Mouse (Mus musculus) hindbrain, embryonic 14.5 days (tissue): Measurements from ENCODE around the gene Tcf20. TPM values are rescaled to one million over a fixed set of nuclear protein-coding genes. Genes with fewer than 3 reads are reported as not detected.

Experiments
- ATAC-seq: fragments of 200-750 bp; cut with Nextera tagmentation; 2 replicates; pipeline ENCODE4 v1.8.0; 2017; ENCODE audit warnings: moderate number of reproducible peaks, mild to moderate bottlenecking, moderate TSS enrichment, moderate library complexity; ENCODE audit not compliant: low FRiP score
- DNase-seq: peaks from one replicate; pipeline ENCODE4 v3.0.0-alpha.2; 2015; ENCODE audit warnings: low spot score
- H3K27ac ChIP-seq: fragments of 300-500 bp; sonication (generic); 2 replicates; pipeline ENCODE4 v1.5.1; 2014; ENCODE audit warnings: mild to moderate bottlenecking, moderate library complexity
- H3K27me3 ChIP-seq: fragments of 300-500 bp; sonication (generic); 2 replicates; pipeline ENCODE4 v1.6.1; 2014; ENCODE audit warnings: mild to moderate bottlenecking, low read length, mixed read lengths; ENCODE audit not compliant: control insufficient read depth, insufficient read depth
- H3K36me3 ChIP-seq: fragments of 300-500 bp; sonication (generic); replicated peaks from 2 replicates; pipeline ENCODE4 v1.6.1; 2014; ENCODE audit not compliant: control insufficient read depth, insufficient read depth
- H3K4me1 ChIP-seq: fragments of 300-500 bp; sonication (generic); replicated peaks from 2 replicates; pipeline ENCODE4 v1.6.1; 2014; ENCODE audit warnings: antibody characterized with exemption, low read length, mixed read lengths; ENCODE audit not compliant: control insufficient read depth, insufficient read depth
- H3K4me2 ChIP-seq: fragments of 300-500 bp; sonication (generic); replicated peaks from 2 replicates; pipeline ENCODE4 v1.6.1; 2014; ENCODE audit warnings: mild to moderate bottlenecking, moderate library complexity
- H3K4me3 ChIP-seq: fragments of 300-500 bp; sonication (generic); replicated peaks from 2 replicates; pipeline ENCODE4 v1.5.1; 2014; ENCODE audit warnings: mild to moderate bottlenecking, low read length
- H3K9ac ChIP-seq: fragments of 300-500 bp; sonication (generic); 2 replicates; pipeline ENCODE4 v1.6.1; 2014
- H3K9me3 ChIP-seq: fragments of 300-500 bp; sonication (generic); 2 replicates; pipeline ENCODE4 v1.6.1; 2016; ENCODE audit warnings: low read length; ENCODE audit not compliant: control insufficient read depth
- WGBS: fragments of 180-500 bp; shearing (Covaris S2); extraction: QIAGEN DNeasy Blood & Tissue Kit; methylation state at CpG from one replicate; pipeline ENCODE4 v1.1.7; 2014; 5-methylcytosine and 5-hydroxymethylcytosine counted together
- polyA plus RNA-seq: library from polyadenylated mRNA; unstranded; fragments of >200 nt; fragmentation: Nextera tagmentation; extraction: Ambion mirVana; gene quantifications from 2 replicates; pipeline ENCODE4 v1.2.1, GENCODE M21; 2014

The Tcf20 gene
- polyA plus RNA-seq, 1 experiment from 2014 or later, result 14.0 TPM

- Histone ChIP-seq H3K4me2 (no peak overlapping the region), H3K27ac (no peak overlapping the region), H3K27me3 (no peaks in the 10 kb centered on the region), H3K4me3 (no peak overlapping the region), H3K9ac (no peak overlapping the region), H3K4me1 (peaks cover 49% of the 10 kb centered on the region), H3K9me3 (no peaks in the 10 kb centered on the region), H3K36me3 (no peaks in the 10 kb centered on the region)
- DNase-seq (no peak), ATAC-seq (no peak)
- 77% methylated on average over 6 of the region's 6 CpGs for WGBS
Observed at GRCm38 (mm10) chr15:82998811-82999221, 11.1 kb upstream of the Tcf20 start.

GRCm38 (mm10) chr15:82996431-82996830, 8.8 kb upstream of the Tcf20 start:
- H3K36me3 ChIP-seq, result no peaks in the 10 kb centered on the region
- no peak overlapping the region for H3K27ac ChIP-seq
- no peak overlapping the region for H3K9ac ChIP-seq
- H3K9me3 ChIP-seq, result no peaks in the 10 kb centered on the region
- ATAC-seq (no peak), DNase-seq (no peak)
- H3K4me2 ChIP-seq, result no peak overlapping the region
- no peak overlapping the region for H3K4me3 ChIP-seq
- H3K4me1 ChIP-seq, result peaks cover 41% of the 10 kb centered on the region
- no peaks in the 10 kb centered on the region for H3K27me3 ChIP-seq

GRCm38 (mm10) chr15:82995239-82995638, 7.6 kb upstream of the Tcf20 start:
- ATAC-seq (0 out of 2 replicates have a peak, but pooled peaks have one; percentile 28), DNase-seq (no peak)
- peak overlapping the region; percentile 63 for H3K27ac ChIP-seq
- no peak overlapping the region for H3K4me3 ChIP-seq
- H3K9ac ChIP-seq, result no peak overlapping the region
- H3K4me2 ChIP-seq, result no peak overlapping the region
- no peaks in the 10 kb centered on the region for H3K36me3 ChIP-seq
- 0 out of 2 replicates have a peak, but pooled peaks cover under 1% of the 10 kb centered on the region for H3K27me3 ChIP-seq
- H3K9me3 ChIP-seq, result no peaks in the 10 kb centered on the region
- H3K4me1 ChIP-seq, result peaks cover 41% of the 10 kb centered on the region
- WGBS, result 56% methylated on average over 7 of the region's 7 CpGs

- H3K36me3 ChIP-seq, result no peaks in the 10 kb centered on the region
- no peak overlapping the region for H3K9ac ChIP-seq
- H3K27ac ChIP-seq, result 0 out of 2 replicates have a peak overlapping the region, but pooled peaks have one; percentile 28
- DNase-seq (no peak), ATAC-seq (no peak)
- H3K27me3 ChIP-seq, result 0 out of 2 replicates have a peak, but pooled peaks cover 4% of the 10 kb centered on the region
- H3K9me3 ChIP-seq, result no peaks in the 10 kb centered on the region
- no peak overlapping the region for H3K4me3 ChIP-seq
- peaks cover 58% of the 10 kb centered on the region for H3K4me1 ChIP-seq
- H3K4me2 ChIP-seq, result no peak overlapping the region
- 39% methylated on average over 9 of the region's 9 CpGs for WGBS
Observed at GRCm38 (mm10) chr15:82992911-82993310, 5.2 kb upstream of the Tcf20 start.

GRCm38 (mm10) chr15:82992079-82992783, 4.6 kb upstream of the Tcf20 start:
- peak overlapping the region; percentile 28; the same call in 1 of the 2 replicates for H3K27ac ChIP-seq

GRCm38 (mm10) chr15:82989190-82989704, 1.6 kb upstream of the Tcf20 start:
- H3K27ac ChIP-seq, result no peak overlapping the region
- WGBS, result 59% methylated on average over 6 of the region's 6 CpGs
- H3K4me2 ChIP-seq, result no peak overlapping the region
- DNase-seq (no peak), ATAC-seq (no peak)
- peaks cover 16% of the 10 kb centered on the region for H3K27me3 ChIP-seq
- H3K36me3 ChIP-seq, result no peaks in the 10 kb centered on the region
- H3K4me1 ChIP-seq, result peaks cover 65% of the 10 kb centered on the region
- no peak overlapping the region for H3K4me3 ChIP-seq
- H3K9ac ChIP-seq, result no peak overlapping the region
- H3K9me3 ChIP-seq, result no peaks in the 10 kb centered on the region

More at GRCm38 (mm10) chr15:82992079-82992783, 4.6 kb upstream of the Tcf20 start:
- Histone ChIP-seq H3K27me3 (0 out of 2 replicates have a peak, but pooled peaks cover 4% of the 10 kb centered on the region), H3K4me2 (no peak overlapping the region), H3K4me1 (peaks cover 57% of the 10 kb centered on the region), H3K4me3 (no peak overlapping the region), H3K9me3 (no peaks in the 10 kb centered on the region), H3K9ac (no peak overlapping the region), H3K36me3 (no peaks in the 10 kb centered on the region)
- DNase-seq (no peak), ATAC-seq (no peak)
- WGBS, result 65% methylated on average over 13 of the region's 13 CpGs

- Histone ChIP-seq H3K9me3 (no peaks in the 10 kb centered on the region), H3K4me3 (peak overlapping the region; percentile 28), H3K4me1 (peaks cover 75% of the 10 kb centered on the region), H3K36me3 (no peaks in the 10 kb centered on the region), H3K27ac (no peak overlapping the region; the same call in 1 of the 2 replicates), H3K9ac (peak overlapping the region; percentile 5), H3K27me3 (peaks cover 16% of the 10 kb centered on the region), H3K4me2 (peak overlapping the region; percentile 49)
- WGBS, result 1% methylated on average over 38 of the region's 38 CpGs
- DNase-seq, result no peak
- ATAC-seq, result peak; percentile 42; the same call in 1 of the 2 replicates
Observed at GRCm38 (mm10) chr15:82987014-82987731, 499 bp downstream of the Tcf20 start.

GRCm38 (mm10) chr15:82984574-82984973, 3.1 kb downstream of the Tcf20 start:
- no peak overlapping the region for H3K4me3 ChIP-seq
- DNase-seq (no peak), ATAC-seq (no peak)
- WGBS, result 56% methylated on average over 7 of the region's 7 CpGs
- no peaks in the 10 kb centered on the region for H3K9me3 ChIP-seq
- no peaks in the 10 kb centered on the region for H3K36me3 ChIP-seq
- H3K4me1 ChIP-seq, result peaks cover 77% of the 10 kb centered on the region
- peaks cover 18% of the 10 kb centered on the region for H3K27me3 ChIP-seq
- H3K27ac ChIP-seq, result no peak overlapping the region
- no peak overlapping the region for H3K9ac ChIP-seq
- H3K4me2 ChIP-seq, result 0 out of 2 replicates have a peak overlapping the region, but pooled peaks have one; percentile 1

GRCm38 (mm10) chr15:82984097-82984496, 3.6 kb downstream of the Tcf20 start:
- H3K36me3 ChIP-seq, result no peaks in the 10 kb centered on the region
- H3K4me1 ChIP-seq, result peaks cover 73% of the 10 kb centered on the region
- ATAC-seq (no peak), DNase-seq (no peak)
- peak overlapping the region; percentile 89 for H3K27ac ChIP-seq
- WGBS, result 5% methylated on average over 4 of the region's 4 CpGs
- no peak overlapping the region for H3K4me3 ChIP-seq
- peaks cover 22% of the 10 kb centered on the region for H3K27me3 ChIP-seq
- H3K4me2 ChIP-seq, result peak overlapping the region; percentile 52; the same call in 1 of the 2 replicates
- no peak overlapping the region for H3K9ac ChIP-seq
- no peaks in the 10 kb centered on the region for H3K9me3 ChIP-seq
